Mouse (Mus musculus) hindbrain, embryonic 16.5 days (tissue): ENCODE results near the gene Spns3. TPM values are rescaled to one million over a fixed set of nuclear protein-coding genes. Genes with fewer than 3 reads are reported as not detected.

Experiments used
- ATAC-seq: fragments of 200-750 bp; cut with Nextera tagmentation; 2 replicates; pipeline ENCODE4 v1.8.0; 2017; ENCODE audit warnings: moderate TSS enrichment, moderate library complexity
- H3K27ac ChIP-seq: fragments of 300-500 bp; sonication (generic); 2 replicates; pipeline ENCODE4 v1.5.1; 2014; ENCODE audit warnings: low read depth, mild to moderate bottlenecking, control low read depth, low read length, moderate library complexity
- H3K27me3 ChIP-seq: fragments of 300-500 bp; sonication (generic); replicated peaks from 2 replicates; pipeline ENCODE4 v1.6.1; 2014; ENCODE audit warnings: low read length; ENCODE audit not compliant: control insufficient read depth, insufficient read depth
- H3K36me3 ChIP-seq: fragments of 300-500 bp; sonication (generic); 2 replicates; pipeline ENCODE4 v1.6.1; 2014; ENCODE audit warnings: mild to moderate bottlenecking, low read length, moderate library complexity, mixed read lengths; ENCODE audit not compliant: control insufficient read depth, insufficient read depth
- H3K4me1 ChIP-seq: fragments of 300-500 bp; sonication (generic); 2 replicates; pipeline ENCODE4 v1.6.1; 2014; ENCODE audit warnings: low read depth, low read length; ENCODE audit not compliant: control insufficient read depth, insufficient read depth
- H3K4me2 ChIP-seq: fragments of 300-500 bp; sonication (generic); 2 replicates; pipeline ENCODE4 v1.6.1; 2014; ENCODE audit warnings: mild to moderate bottlenecking, low read length, control low read depth, moderate library complexity
- H3K4me3 ChIP-seq: fragments of 300-500 bp; sonication (generic); 2 replicates; pipeline ENCODE4 v1.5.1; 2014; ENCODE audit warnings: mild to moderate bottlenecking, low read length, control low read depth, moderate library complexity
- H3K9ac ChIP-seq: fragments of 300-500 bp; sonication (generic); 2 replicates; pipeline ENCODE4 v1.6.1; 2014; ENCODE audit warnings: low read depth, mild to moderate bottlenecking, control low read depth, low read length, moderate library complexity
- H3K9me3 ChIP-seq: fragments of 300-500 bp; sonication (generic); 2 replicates; pipeline ENCODE4 v1.6.1; 2014; ENCODE audit warnings: mild to moderate bottlenecking, low read length, moderate library complexity; ENCODE audit not compliant: control insufficient read depth
- WGBS: fragments of 180-500 bp; shearing (Covaris S2); extraction: QIAGEN DNeasy Blood & Tissue Kit; methylation state at CpG from one replicate; pipeline ENCODE4 v1.1.7; 2014; 5-methylcytosine and 5-hydroxymethylcytosine counted together
- polyA plus RNA-seq: library from polyadenylated mRNA; unstranded; fragments of >200 nt; fragmentation: Nextera tagmentation; extraction: Ambion mirVana; gene quantifications from 2 replicates; pipeline ENCODE4 v1.2.1, GENCODE M21; 2015

The Spns3 gene
- polyA plus RNA-seq, 1 experiment from 2014 or later = not detected

- no peak for ATAC-seq
- H3K9me3 ChIP-seq = no peaks in the 10 kb centered on the region
- H3K4me3 ChIP-seq = no peak overlapping the region
- no peak overlapping the region for H3K4me2 ChIP-seq
- H3K36me3 ChIP-seq = peaks cover 82% of the 10 kb centered on the region
- H3K27ac ChIP-seq = no peak overlapping the region
- 90% methylated on average over 6 of the region's 6 CpGs for WGBS
- H3K27me3 ChIP-seq = no peaks in the 10 kb centered on the region
- H3K4me1 ChIP-seq = peaks cover 9% of the 10 kb centered on the region
- H3K9ac ChIP-seq = no peak overlapping the region
Observed at GRCm38 (mm10) chr11:72446311-72447105, 103.8 kb downstream of the Spns3 start.

Other genes with a start within 250 kb of the Spns3 start
- 1.1 and 2.4 TPM in 2 replicates for gene Xaf1, start 248.9 kb downstream of the Spns3 start, polyA plus RNA-seq
- gene Fbxo39, start 236.1 kb downstream of the Spns3 start, polyA plus RNA-seq = not detected in 2 replicates
- gene Tekt1, start 188.1 kb downstream of the Spns3 start, polyA plus RNA-seq = 9.0 and 9.6 TPM in 2 replicates
- gene Smtnl2, start 138.8 kb downstream of the Spns3 start, polyA plus RNA-seq = 12.3 and 12.4 TPM in 2 replicates
- gene Ggt6, start 115.0 kb downstream of the Spns3 start, polyA plus RNA-seq = not detected in 2 replicates
- gene Mybbp1a, start 109.2 kb downstream of the Spns3 start, polyA plus RNA-seq = 54.2 and 63.0 TPM in 2 replicates
- 6.0 and 8.2 TPM in 2 replicates for gene Spns2, start 60.6 kb downstream of the Spns3 start, polyA plus RNA-seq
- gene Ube2g1, start 56.8 kb upstream of the Spns3 start, polyA plus RNA-seq = 76.5 and 82.2 TPM in 2 replicates
- 19.8 and 25.5 TPM in 2 replicates for gene Ankfy1, start 139.5 kb upstream of the Spns3 start, polyA plus RNA-seq
- 10.2 and 11.3 TPM in 2 replicates for gene Cyb5d2, start 245.6 kb upstream of the Spns3 start, polyA plus RNA-seq
- gene Zzef1, start 245.7 kb upstream of the Spns3 start, polyA plus RNA-seq = 12.2 and 13.1 TPM in 2 replicates